Mouse (Mus musculus): ENCODE measurements at regions not wholly inside any gene's neighbourhood (a gene's known extent, or its start where the extent isn't known, plus 50 kb on each side); places are given as distances from the start of the nearest gene placed in this dataset.

- no peaks in the 10 kb centered on the region for H3K9me3 ChIP-seq (replicated peaks)
- 91% methylated on average over 3 of the region's 3 CpGs for WGBS
- ATAC-seq = no peak
- no peaks in the 10 kb centered on the region for H3K27me3 ChIP-seq
- no peak overlapping the region for H3K4me3 ChIP-seq
- H3K27ac ChIP-seq = no peak overlapping the region
- H3K4me2 ChIP-seq = no peak overlapping the region
- no peaks in the 10 kb centered on the region for H3K36me3 ChIP-seq (ENCODE audit: poor library complexity, severe bottlenecking)
- no peaks in the 10 kb centered on the region for H3K4me1 ChIP-seq
- H3K9ac ChIP-seq = no peak overlapping the region
These were observed 59.9 kb upstream of the Gas1 start for GRCm38 (mm10) chr13:60237091-60237490.

- WGBS = 55% methylated on average over 8 of the region's 8 CpGs
- Histone ChIP-seq H3K27ac (no peak overlapping the region), H3K4me1 (peaks cover 6% of the 10 kb centered on the region; the same call in 1 of the 2 replicates), H3K9ac (no peak overlapping the region), H3K4me2 (no peak overlapping the region), H3K36me3 (ENCODE audit: poor library complexity, severe bottlenecking) (no peaks in the 10 kb centered on the region), H3K9me3 (replicated peaks) (no peaks in the 10 kb centered on the region), H3K4me3 (no peak overlapping the region), H3K27me3 (no peaks in the 10 kb centered on the region)
- ATAC-seq = no peak
These were observed 65.4 kb upstream of the Gas1 start for GRCm38 (mm10) chr13:60242447-60243109.

GRCm38 (mm10) chr13:60243110-60243481 lies 65.9 kb upstream of the Gas1 start:
- Histone ChIP-seq H3K9me3 (replicated peaks) (no peaks in the 10 kb centered on the region), H3K27ac (no peak overlapping the region), H3K4me3 (no peak overlapping the region), H3K4me1 (peaks cover 6% of the 10 kb centered on the region; the same call in 1 of the 2 replicates), H3K9ac (no peak overlapping the region), H3K4me2 (no peak overlapping the region), H3K27me3 (no peaks in the 10 kb centered on the region), H3K36me3 (ENCODE audit: poor library complexity, severe bottlenecking) (no peaks in the 10 kb centered on the region)
- ATAC-seq = no peak
- 60% methylated on average over 4 of the region's 4 CpGs for WGBS

- 40% methylated on average over 7 of the region's 7 CpGs for WGBS
- Histone ChIP-seq H3K9ac (no peak overlapping the region), H3K9me3 (replicated peaks) (no peaks in the 10 kb centered on the region), H3K36me3 (ENCODE audit: poor library complexity, severe bottlenecking) (no peaks in the 10 kb centered on the region), H3K27ac (no peak overlapping the region), H3K4me2 (no peak overlapping the region), H3K27me3 (no peaks in the 10 kb centered on the region), H3K4me3 (no peak overlapping the region), H3K4me1 (no peaks in the 10 kb centered on the region)
- ATAC-seq = no peak
These were observed 78.0 kb upstream of the Gas1 start for GRCm38 (mm10) chr13:60255162-60255561.

GRCm38 (mm10) chr13:60255715-60256114 lies 78.5 kb upstream of the Gas1 start:
- 60% methylated on average over 7 of the region's 7 CpGs for WGBS
- no peak overlapping the region for H3K27ac ChIP-seq
- no peak overlapping the region for H3K9ac ChIP-seq
- no peaks in the 10 kb centered on the region for H3K36me3 ChIP-seq (ENCODE audit: poor library complexity, severe bottlenecking)
- no peaks in the 10 kb centered on the region for H3K27me3 ChIP-seq
- H3K4me2 ChIP-seq = no peak overlapping the region
- H3K9me3 ChIP-seq (replicated peaks) = no peaks in the 10 kb centered on the region
- no peaks in the 10 kb centered on the region for H3K4me1 ChIP-seq
- H3K4me3 ChIP-seq = no peak overlapping the region
- no peak for ATAC-seq

- H3K9me3 ChIP-seq (replicated peaks) = no peaks in the 10 kb centered on the region
- no peak overlapping the region for H3K27ac ChIP-seq
- no peaks in the 10 kb centered on the region for H3K4me1 ChIP-seq
- no peak overlapping the region for H3K9ac ChIP-seq
- H3K36me3 ChIP-seq (ENCODE audit: poor library complexity, severe bottlenecking) = no peaks in the 10 kb centered on the region
- ATAC-seq = no peak
- no peaks in the 10 kb centered on the region for H3K27me3 ChIP-seq
- 85% methylated on average over 8 of the region's 8 CpGs for WGBS
- no peak overlapping the region for H3K4me2 ChIP-seq
- H3K4me3 ChIP-seq = no peak overlapping the region
These were observed 79.8 kb upstream of the Gas1 start for GRCm38 (mm10) chr13:60256997-60257396.

GRCm38 (mm10) chr13:60257878-60258277 lies 80.7 kb upstream of the Gas1 start:
- WGBS = 76% methylated on average over 3 of the region's 3 CpGs
- H3K4me2 ChIP-seq = no peak overlapping the region
- no peaks in the 10 kb centered on the region for H3K27me3 ChIP-seq
- H3K36me3 ChIP-seq (ENCODE audit: poor library complexity, severe bottlenecking) = no peaks in the 10 kb centered on the region
- no peaks in the 10 kb centered on the region for H3K9me3 ChIP-seq (replicated peaks)
- ATAC-seq = no peak
- no peaks in the 10 kb centered on the region for H3K4me1 ChIP-seq
- H3K4me3 ChIP-seq = no peak overlapping the region
- no peak overlapping the region for H3K9ac ChIP-seq
- no peak overlapping the region for H3K27ac ChIP-seq

GRCm38 (mm10) chr13:60262449-60263028 lies 85.4 kb upstream of the Gas1 start:
- WGBS = 86% methylated on average over 11 of the region's 11 CpGs
- no peak overlapping the region for H3K27ac ChIP-seq
- ATAC-seq = no peak
- no peaks in the 10 kb centered on the region for H3K36me3 ChIP-seq (ENCODE audit: poor library complexity, severe bottlenecking)
- no peaks in the 10 kb centered on the region for H3K27me3 ChIP-seq
- no peak overlapping the region for H3K9ac ChIP-seq
- H3K4me3 ChIP-seq = no peak overlapping the region
- peaks cover 6% of the 10 kb centered on the region for H3K4me1 ChIP-seq
- no peak overlapping the region for H3K4me2 ChIP-seq
- H3K9me3 ChIP-seq (replicated peaks) = no peaks in the 10 kb centered on the region

GRCm38 (mm10) chr13:60264504-60264903 lies 87.3 kb upstream of the Gas1 start:
- Histone ChIP-seq H3K4me2 (no peak overlapping the region), H3K4me3 (no peak overlapping the region), H3K9ac (no peak overlapping the region), H3K4me1 (peaks cover 10% of the 10 kb centered on the region), H3K36me3 (ENCODE audit: poor library complexity, severe bottlenecking) (no peaks in the 10 kb centered on the region), H3K9me3 (replicated peaks) (no peaks in the 10 kb centered on the region), H3K27ac (no peak overlapping the region), H3K27me3 (no peaks in the 10 kb centered on the region)
- ATAC-seq = no peak
- 88% methylated on average over 4 of the region's 4 CpGs for WGBS

GRCm38 (mm10) chr13:60267557-60267956 lies 90.4 kb upstream of the Gas1 start:
- Histone ChIP-seq H3K4me2 (no peak overlapping the region), H3K27me3 (no peaks in the 10 kb centered on the region), H3K9ac (no peak overlapping the region), H3K36me3 (ENCODE audit: poor library complexity, severe bottlenecking) (no peaks in the 10 kb centered on the region), H3K4me3 (no peak overlapping the region), H3K4me1 (peaks cover 10% of the 10 kb centered on the region), H3K27ac (no peak overlapping the region), H3K9me3 (replicated peaks) (no peaks in the 10 kb centered on the region)
- no peak for ATAC-seq
- 55% methylated on average over 12 of the region's 12 CpGs for WGBS

- no peak overlapping the region for H3K27ac ChIP-seq
- ATAC-seq = no peak
- H3K36me3 ChIP-seq (ENCODE audit: poor library complexity, severe bottlenecking) = no peaks in the 10 kb centered on the region
- no peak overlapping the region for H3K4me3 ChIP-seq
- no peak overlapping the region for H3K4me2 ChIP-seq
- H3K9ac ChIP-seq = no peak overlapping the region
- no peaks in the 10 kb centered on the region for H3K27me3 ChIP-seq
- 81% methylated on average over 11 of the region's 11 CpGs for WGBS
- peaks cover 10% of the 10 kb centered on the region for H3K4me1 ChIP-seq
- no peaks in the 10 kb centered on the region for H3K9me3 ChIP-seq (replicated peaks)
These were observed 91.1 kb upstream of the Gas1 start for GRCm38 (mm10) chr13:60268256-60268655.

- no peak overlapping the region for H3K4me3 ChIP-seq
- no peak overlapping the region for H3K9ac ChIP-seq
- H3K27me3 ChIP-seq = no peaks in the 10 kb centered on the region
- no peak overlapping the region for H3K27ac ChIP-seq
- H3K4me1 ChIP-seq = peaks cover 10% of the 10 kb centered on the region
- ATAC-seq = no peak
- WGBS = 43% methylated on average over 9 of the region's 9 CpGs
- no peak overlapping the region for H3K4me2 ChIP-seq
- no peaks in the 10 kb centered on the region for H3K36me3 ChIP-seq (ENCODE audit: poor library complexity, severe bottlenecking)
- 0 out of 2 replicates have a peak, but pooled peaks cover 6% of the 10 kb centered on the region for H3K9me3 ChIP-seq (replicated peaks)
These were observed 92.3 kb upstream of the Gas1 start for GRCm38 (mm10) chr13:60269406-60269841.

GRCm38 (mm10) chr13:60270526-60270925 lies 93.4 kb upstream of the Gas1 start:
- H3K27ac ChIP-seq = no peak overlapping the region
- no peaks in the 10 kb centered on the region for H3K27me3 ChIP-seq
- no peak overlapping the region for H3K4me2 ChIP-seq
- ATAC-seq = no peak
- no peak overlapping the region for H3K4me3 ChIP-seq
- WGBS = 91% methylated on average over 5 of the region's 5 CpGs
- H3K9ac ChIP-seq = no peak overlapping the region
- H3K4me1 ChIP-seq = peaks cover 10% of the 10 kb centered on the region
- 0 out of 2 replicates have a peak, but pooled peaks cover 6% of the 10 kb centered on the region for H3K9me3 ChIP-seq (replicated peaks)
- H3K36me3 ChIP-seq (ENCODE audit: poor library complexity, severe bottlenecking) = no peaks in the 10 kb centered on the region
